Mouse (Mus musculus) gastrocnemius, adult 8-10 months (tissue): Measurements from ENCODE around the gene Ankrd39. TPM values are rescaled to one million over a fixed set of nuclear protein-coding genes. Genes with fewer than 3 reads are reported as not detected.
A peak's percentile ranks its signal among the peaks of the same experiment; 100 is the strongest.
"Not testable (repeated sequence)": the region's sequence is repeated elsewhere in the genome, so short reads cannot be mapped to it uniquely, and the experiment has no call there.

Experiments
- DNase-seq, 2 experiments: peaks; one replicate each; pipeline ENCODE4 v3.0.0; 2022; ENCODE audit warnings: low spot score in 2 of 2
- total RNA-seq, 4 experiments: library from RNA; stranded (reverse); gene quantifications; 2 replicates each; pipeline ENCODE4 v1.2.4; 2022

Gene Ankrd39
- total RNA-seq, 4 experiments from 2014 or later: 6.3 to 9.7 (median 9.4) TPM

DNA sequence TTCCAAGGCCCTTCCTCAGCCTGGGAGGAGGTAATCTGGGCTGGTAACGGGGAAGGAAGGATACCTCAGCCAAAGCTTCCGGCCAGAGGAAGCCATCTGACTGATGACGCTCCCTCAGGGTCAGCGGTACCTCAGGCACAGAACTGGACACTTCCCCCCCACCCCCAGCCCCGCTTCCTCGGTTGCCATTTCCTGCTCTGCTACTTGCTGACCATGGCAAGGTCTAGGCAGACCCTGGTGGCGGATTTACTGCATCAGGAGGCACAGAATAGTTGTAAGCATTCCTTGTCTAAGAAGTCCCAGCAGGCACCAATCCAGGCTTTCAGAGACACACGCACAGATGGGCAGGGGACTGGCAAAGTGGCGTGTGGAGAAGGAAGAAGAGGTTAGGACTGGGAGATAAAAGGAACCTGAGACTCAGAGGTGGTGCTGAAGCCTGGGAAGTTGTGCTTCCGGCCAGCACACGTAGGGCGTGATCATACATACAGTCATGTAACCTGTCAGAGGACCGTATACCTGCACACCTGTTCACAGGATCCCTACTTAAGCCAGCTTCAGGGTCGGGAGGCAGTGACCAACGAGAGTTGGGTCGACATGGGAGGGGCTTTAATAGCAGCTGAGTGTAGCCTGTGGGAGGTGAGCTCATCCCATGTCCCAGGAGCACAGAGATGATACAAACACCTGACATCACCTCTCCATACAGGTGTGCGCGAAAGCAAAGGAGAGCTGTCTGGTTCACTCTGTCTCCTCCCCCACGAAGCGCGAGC, 7.6 kb upstream of the Ankrd39 start:
- DNase-seq: no peak

DNA sequence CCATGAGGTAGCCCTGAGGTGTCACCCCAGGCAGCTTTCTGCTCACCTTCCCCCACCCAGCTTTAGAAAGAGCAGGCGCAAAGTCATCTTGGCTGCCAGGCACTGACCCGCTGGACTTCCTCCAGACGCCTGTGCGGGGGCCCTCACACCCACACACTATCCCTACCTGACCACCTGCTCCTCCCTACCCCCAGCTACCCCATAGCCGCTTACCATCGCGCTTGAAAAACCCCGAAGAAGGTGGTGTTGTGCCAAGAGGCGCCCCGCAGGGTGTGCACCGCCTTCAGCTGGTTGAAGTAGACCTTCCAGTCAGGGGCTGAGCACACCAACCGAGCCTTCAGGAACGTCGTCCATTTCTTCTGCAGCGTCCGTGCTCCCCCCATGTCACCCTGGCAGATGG, 5.3 kb upstream of the Ankrd39 start:
- DNase-seq: no peak

DNA sequence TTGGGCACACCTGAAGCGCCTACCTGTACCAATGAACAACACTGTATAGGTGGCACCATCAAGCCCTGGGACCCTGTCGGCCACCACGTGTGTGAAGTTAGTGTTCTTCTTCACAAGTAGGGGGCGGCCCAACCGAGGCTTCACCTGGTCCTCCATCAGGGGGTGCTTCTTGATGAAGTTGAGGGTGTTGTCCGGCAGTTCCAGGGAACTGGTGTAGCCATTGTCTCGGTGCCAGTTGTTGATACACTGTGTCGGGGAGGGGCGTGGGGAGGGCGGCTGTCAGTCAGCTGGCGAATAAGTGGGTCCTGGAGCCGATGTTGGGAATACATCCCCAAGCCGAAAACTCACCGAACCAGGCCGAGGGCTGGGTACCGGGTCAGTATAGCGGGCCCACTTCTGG, 4.7 kb upstream of the Ankrd39 start:
- DNase-seq: no peak

DNA sequence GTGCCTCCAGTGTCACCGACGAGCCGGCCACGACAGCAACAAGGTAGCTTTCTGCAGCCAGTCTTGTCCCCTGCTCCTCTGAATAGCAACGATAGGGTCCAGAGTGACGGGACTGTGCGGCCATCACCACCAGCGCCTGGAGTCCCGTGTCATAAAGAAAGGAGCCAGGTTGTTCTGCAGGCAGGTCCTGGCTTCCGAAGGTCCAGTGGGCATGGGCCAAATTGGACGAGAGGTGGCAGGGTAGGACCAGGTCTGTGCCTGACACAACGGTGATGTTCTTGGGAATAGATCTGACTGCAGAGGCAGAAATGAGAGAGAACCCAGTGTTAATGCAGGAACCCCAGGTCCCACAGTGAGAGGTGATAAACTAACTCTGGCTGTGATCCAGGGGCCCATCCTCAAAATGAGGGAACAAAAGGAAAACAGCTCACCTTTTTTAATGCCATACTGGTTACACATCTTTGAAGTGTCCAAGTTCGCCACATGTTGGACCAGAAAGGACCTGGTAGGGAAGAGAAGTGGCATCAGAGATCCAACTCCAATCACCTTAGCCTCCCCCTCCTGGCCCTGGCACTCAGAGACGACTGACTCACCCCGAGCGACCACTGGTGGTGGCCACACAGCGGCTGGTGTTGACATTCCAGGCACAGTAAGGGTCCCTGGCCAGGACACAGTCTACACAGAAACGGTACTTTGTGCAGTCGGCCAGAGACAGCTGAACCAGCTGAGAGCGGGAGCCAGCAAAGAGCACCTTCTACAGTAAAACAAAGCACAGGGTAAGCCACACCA, 3.0 kb upstream of the Ankrd39 start:
- no peak for DNase-seq

DNA sequence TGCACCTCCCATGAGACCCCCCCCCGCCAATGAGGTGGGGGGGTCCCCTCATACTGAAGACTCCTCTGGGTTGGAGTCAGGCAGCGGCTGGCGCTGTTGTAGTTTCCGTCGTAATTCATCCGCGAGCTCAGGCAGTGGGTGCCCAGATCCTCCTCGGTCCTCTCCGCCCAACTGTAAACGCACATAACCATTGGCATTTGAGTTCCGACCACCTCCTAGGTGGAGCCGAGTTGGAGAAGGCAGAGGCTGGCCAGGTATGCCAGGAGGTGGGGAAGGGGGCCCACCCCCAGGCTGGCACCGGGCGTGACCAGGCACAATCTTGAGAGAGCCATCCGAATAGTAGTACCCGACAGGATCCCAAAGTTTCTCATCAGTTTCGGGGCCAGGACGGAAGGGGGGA, 2.2 kb upstream of the Ankrd39 start:
- DNase-seq: no peak

DNA sequence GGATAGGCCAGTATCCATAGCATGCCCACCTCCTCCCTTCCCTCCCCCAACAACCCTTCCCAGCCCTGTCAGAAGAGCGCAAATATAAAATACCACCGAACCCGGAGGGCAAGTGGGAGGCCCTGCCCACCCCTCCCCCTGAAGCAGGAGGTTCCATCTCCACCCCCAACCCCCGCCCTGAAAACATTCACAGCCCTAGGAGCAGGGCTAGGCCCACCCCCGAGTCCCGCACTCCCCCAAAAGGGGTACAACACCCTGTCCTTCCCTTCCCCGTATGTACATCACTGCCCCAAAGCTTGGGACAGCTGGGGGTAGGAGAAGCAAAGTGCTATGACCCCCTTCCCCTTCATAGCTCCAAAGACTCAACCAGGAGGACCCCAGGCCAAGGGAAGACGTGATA, 1.5 kb upstream of the Ankrd39 start:
- no peak for DNase-seq

DNA sequence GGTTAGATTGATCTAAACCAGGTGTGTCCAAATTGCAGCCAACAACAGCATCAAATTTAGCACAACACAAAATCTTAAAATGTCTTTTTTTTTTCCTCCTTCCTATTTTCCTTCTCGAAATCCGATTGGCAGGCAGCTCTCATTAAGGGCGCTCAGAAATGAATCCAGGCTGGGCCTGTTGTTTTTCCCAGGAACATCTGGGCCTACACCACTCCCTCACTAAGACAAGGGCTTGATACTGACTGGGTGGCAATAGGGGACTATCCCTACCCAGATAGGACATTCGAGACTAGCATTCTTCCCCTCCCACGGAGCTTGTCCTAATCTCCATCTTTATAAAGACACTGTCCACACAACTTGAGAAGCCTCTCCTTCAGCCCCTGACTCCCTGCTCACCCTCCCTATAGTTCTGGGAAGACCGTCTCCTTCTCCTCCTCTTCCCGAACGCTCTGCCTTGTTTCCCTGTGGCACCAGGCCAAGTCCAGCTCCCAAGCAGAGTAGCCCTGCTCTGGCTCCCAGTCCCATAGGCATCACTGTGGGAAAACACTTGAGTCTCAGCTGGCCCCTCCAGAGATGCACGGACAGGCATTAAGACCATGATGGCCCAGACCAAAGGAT, 845 bp upstream of the Ankrd39 start:
- DNase-seq: no peak

DNA sequence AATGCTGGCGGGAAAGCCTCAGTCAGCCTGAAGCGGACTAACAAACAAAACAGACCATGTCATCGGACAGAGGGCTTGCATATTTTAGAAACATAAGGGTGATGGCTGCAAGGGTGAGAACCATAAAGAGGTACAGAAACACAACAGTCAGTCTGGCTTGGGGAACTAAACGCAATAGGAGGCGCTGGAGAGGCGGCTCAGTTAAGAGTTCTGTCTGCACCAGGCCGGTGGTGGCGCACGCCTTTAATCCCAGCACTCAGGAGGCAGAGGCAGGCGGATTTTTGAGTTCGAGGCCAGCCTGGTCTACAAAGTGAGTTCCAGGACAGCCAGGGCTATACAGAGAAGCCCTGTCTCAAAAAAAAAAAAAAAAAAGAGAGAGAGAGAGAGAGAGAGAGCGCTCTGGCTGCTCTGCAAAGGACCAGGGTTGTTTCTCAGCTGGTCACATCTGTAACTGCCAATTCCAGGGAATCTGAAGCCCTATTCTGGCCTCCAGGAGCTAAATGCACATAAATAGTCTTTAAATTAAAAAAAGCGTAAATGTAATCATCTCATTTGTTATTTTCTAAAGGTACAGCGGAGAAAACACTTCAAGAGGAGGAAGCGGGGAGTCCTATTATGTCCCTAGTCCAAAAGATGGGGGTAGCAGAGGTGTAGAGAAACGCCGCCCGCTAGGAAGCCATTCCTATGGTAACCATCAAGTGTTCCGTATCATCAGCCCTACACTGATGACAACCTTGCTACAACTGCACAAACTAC, 1.2 kb downstream of the Ankrd39 start:
- no peak for DNase-seq

DNA sequence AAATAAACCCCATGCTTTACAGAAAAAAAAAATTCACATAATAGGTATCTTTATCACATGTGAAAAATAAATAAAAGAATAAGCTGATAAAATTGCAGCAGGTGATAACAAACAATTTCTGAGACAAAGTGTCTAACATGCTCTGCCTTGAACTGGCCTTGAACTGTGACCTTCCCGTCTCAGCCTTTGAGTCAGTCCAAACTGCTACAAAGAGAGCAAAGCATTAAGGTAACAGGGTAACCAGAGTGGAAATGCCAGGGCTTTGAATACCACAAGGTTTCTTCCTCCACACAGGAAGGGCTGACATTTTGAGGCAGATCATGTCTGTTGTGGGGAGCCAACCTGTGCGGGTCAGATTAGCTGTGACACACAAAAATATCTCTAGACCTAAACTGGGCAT, 1.9 kb downstream of the Ankrd39 start:
- DNase-seq: no peak

DNA sequence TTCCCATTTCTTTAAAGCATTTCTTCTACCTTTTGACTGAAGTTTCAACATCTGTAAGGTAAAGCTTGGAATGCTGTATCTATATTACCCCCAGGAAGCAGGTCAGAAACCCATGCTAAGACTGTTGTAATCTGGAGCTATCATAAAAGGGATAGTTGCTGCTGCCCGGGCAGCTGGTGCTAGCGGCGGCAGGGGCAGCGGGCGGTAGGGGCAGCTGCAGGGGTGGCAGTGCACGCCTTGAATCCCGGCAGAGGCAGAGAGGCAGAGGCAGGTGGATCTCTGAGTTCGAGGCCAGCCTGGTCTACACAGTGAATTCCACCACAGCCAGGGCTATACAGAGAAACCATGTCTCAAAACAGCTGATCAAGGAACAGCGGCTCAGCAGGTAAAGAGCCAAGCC, 4.3 kb downstream of the Ankrd39 start:
- no peak for DNase-seq

DNA sequence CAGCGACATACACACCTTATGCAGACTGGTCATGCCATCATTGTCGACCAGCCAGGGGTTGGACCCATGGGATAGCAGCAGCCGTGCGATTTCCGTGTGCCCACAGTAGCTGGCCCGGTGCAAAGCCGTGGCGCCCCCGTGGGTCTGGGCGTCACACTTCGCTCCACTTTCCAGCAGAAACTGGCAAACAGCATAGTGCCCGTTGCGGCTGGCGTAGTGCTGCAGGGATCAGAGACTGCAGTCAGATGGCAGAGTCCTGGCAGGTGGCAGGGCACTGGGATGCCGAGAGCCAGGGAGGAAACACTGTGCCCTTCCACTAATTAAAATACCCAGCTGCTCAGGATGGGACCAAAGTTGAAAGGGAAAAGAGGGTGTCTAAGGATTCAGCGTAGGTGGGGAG, 5.4 kb downstream of the Ankrd39 start:
- no peak for DNase-seq

DNA sequence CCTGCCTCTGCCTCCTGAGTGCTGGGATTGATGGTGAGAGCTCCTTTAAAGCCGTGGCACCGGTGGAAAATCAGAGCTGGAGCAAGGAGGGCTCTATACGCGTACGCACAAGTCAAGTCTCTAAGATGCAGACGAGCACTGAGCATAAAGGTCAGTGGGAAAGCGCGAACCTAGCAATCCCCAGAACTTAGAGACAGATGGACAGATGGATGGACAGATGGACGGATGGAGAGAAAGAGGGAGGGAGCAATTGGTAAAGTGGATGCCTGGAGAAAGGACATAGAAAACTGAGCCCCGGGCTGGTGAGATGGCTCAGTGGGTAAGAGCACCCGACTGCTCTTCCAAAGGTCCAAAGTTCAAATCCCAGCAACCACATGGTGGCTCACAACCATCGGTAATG, 6.4 kb downstream of the Ankrd39 start:
- no peak for DNase-seq

DNA sequence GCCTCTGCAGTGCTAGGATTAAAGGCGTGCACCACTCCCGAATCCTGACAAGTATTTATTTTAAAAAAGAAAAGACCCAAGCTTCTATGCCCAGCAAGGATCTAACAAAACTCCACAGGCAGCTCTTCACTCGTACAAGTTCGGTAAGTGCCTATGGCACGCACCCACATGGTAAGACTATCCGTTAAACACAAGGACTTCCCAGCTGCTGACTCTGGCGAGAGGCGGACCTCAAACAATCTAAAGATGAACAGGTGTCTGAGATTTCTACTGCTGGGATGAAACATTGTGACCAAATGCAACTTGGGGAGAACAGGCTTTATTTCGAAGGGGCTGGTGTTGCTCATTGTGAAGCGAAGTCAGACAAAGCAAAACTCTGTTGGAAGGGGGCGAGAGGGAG, 7.1 kb downstream of the Ankrd39 start:
- DNase-seq: no peak

DNA sequence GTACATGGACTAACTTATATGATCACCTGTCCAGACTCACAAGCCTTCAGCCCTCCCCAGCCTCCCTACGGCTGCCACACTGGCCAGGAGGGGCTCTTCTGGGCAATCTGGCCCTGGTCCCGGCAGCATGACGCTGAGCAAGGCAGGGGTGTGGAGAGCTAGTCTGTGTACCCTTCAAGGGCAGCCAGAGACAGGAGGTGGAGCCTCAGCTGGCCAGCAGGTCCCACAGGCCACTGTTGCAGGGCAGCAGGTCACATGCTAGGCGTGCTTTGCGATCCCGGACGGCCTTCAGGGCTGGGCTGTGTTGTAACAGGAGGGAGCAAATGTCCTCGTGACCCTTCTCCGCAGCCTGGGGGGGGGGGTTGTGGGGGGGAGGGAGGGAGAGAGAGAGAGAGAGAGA, 8.1 kb downstream of the Ankrd39 start, which contains the start of gene Gm42417:
TSS of gene Gm42417 (minus strand) at position 244 of the 400 bp plus-strand sequence.
- DNase-seq: peak; percentile 78 to 90

DNA sequence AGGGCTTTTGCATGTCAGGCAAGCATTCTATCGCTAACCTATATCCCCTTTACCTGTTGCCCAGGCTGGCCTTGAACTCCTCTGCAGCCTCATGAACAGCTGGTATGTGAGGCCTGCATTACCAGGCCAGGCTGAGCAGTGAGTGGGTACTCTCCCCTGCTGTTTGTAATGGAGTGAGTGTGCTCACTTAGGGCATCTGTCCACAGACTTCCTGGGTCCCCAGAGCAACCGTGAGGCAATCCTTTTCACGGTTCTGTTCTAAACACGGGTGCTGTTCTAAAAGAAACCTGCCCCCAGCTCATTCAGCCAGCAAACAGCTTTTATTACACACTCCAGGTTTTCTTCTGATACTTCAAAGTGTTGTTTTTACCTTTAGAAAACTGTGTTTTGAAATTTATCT, 8.5 kb downstream of the Ankrd39 start:
- no peak for DNase-seq

DNA sequence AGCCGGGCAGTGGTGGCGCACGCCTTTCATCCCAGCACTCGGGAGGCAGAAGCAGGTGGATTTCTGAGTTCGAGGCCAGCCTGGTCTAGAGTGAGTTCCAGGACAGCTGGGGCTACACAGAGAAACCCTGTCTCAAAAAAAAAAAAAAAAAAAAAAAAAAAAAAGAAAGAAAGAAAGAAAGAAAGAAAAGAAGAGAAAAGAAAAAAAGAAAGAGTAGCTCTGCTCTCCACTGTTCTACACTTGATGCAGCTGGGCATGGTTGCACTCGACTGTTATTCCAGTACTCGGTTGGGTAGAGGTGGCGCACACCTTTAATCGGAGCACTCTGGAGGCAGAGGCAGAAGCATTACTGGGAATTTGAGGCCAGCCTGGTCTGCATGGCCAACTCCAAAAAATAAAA, 10.5 kb downstream of the Ankrd39 start, which contains the start of gene Ankrd23:
TSS of gene Ankrd23 (minus strand) at position 101 of the 400 bp plus-strand sequence.
- not testable (repeated sequence) for DNase-seq

DNA sequence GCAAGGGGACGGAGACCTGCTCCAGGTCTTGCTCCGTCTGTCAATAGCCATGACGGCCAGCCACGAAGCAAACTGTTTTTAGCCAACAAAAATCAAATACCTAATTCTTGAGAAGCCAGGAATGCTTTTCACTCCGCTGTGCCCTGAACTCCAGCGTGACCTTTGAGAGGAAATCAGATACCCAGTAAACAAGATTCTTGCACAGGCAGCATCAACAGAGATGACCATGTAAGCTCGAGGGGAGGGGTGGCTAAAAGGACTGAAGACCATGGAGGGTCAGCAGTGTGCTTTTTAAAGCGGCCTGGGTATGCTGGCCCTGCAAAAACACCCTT, 10.9 kb downstream of the Ankrd39 start:
- DNase-seq: no peak

DNA sequence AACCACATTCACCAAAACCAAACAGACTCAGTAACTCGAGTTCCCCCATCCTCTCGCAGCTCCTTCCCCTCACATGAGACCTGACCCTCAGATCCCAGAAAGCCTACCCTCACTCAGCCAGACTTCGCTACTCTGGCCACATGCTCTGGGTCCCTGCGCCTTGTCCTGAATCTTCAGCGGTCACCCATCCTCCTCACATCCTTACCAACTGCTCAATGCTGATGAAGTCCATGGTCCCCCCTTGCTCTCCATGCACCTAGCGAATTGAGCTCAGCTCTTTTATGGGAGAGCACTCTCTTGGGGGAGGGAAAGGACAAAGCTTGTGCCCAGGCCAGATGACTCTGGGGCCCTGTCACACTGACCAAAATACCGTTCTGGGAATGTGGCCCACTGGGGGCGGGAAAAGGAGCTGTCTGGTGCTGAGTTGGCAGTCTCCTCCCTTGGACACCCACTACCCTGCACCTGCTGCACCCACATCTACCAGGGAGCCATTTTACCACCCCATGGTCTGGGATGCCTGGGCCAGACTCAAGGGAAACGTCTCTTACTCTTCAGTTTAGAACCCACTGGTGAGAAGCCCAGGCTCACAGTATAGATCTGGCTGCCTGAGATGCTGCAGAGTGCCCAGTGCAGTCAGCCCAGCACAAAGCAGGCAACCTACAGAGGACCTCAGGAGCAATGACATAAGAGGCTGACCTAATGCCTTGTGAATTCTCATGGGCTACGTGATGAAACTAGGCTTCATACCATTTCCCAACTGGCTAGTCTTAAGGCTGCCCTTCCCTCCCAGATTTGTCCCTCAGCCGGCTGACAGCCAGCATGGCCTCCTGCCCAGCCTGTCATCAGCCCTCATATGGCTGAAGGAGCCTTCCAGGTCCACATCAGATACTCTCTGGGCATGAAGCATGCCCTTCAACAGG, 11.5 kb downstream of the Ankrd39 start:
- peak; percentile 84 to 90 for DNase-seq

DNA sequence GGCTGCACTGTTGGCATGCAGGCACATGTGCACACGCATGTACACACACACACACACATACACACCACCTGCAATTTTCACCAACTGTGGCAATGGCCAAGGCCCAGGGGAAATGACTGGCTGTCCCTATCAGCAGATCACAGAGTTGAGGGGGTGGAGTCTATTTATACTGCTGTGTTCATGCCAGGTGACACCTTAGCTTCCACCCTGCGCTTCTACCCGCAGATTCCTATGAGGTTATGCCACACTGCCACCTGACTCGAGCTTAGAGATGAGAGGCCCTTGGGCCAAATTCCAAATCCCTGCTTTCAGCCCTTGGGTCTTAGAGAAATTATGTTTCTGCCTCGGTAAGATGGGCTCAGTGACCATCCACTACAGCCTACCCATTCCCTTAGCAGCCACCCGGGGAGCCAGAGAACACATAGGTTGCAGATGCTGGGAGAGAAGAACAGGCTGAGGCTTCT, 12.6 kb downstream of the Ankrd39 start:
- DNase-seq: peak; percentile 63 to 74

DNA sequence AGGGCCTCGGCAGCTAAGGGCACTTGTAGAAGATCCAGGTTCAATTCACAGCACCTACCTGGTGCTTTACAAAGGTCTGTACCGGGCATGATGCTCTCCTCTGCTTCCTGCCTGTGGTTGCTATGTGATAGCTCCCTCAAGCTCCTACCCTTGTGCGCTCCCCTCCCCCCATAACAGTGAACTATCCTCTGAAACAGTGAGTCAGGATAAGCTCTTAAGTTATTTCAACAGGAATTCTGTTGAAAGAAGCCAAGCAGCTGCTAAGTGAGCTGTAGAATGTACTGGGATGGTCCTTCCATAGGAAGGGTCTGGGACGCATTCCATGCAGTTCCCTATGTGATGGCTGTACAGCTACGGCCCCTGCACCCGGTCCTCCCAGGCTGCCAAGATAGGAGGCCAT, 13.7 kb downstream of the Ankrd39 start:
- no peak for DNase-seq
